Mouse (Mus musculus) bone marrow macrophage, adult 2 months (primary cell): ENCODE measurements around the gene Usp3. TPM values are rescaled to one million over a fixed set of nuclear protein-coding genes. Genes with fewer than 3 reads are reported as not detected.

Experiments used
- H3K27ac ChIP-seq: 2 replicates; pipeline ENCODE4 v1.5.1; 2012; ENCODE audit warnings: low read depth, low read length; ENCODE audit not compliant: insufficient read depth
- H3K4me1 ChIP-seq: 2 replicates; pipeline ENCODE4 v1.6.1; 2012; ENCODE audit warnings: low read length; ENCODE audit not compliant: control insufficient read depth, insufficient read depth
- H3K4me3 ChIP-seq: 2 replicates; pipeline ENCODE4 v1.5.1; 2012; ENCODE audit warnings: mild to moderate bottlenecking, low read length, moderate library complexity; ENCODE audit not compliant: insufficient read depth
- CTCF ChIP-seq: IDR thresholded peaks from 2 replicates; pipeline ENCODE4 v1.5.1; 2012; ENCODE audit warnings: low read depth, mild to moderate bottlenecking, low read length, moderate library complexity
- POLR2A ChIP-seq: IDR thresholded peaks from 2 replicates; pipeline ENCODE4 v1.6.1; 2012; ENCODE audit warnings: mild to moderate bottlenecking, low read depth, low read length, borderline replicate concordance
- polyA plus RNA-seq: library from polyadenylated mRNA; stranded (reverse); fragments of >200 nt; gene quantifications from 2 replicates; pipeline ENCODE4 v1.2.4, GENCODE M21; 2012; ENCODE audit not compliant: missing spikeins, insufficient read depth, insufficient read length

Usp3 gene
- polyA plus RNA-seq, 1 experiment: 64.4 TPM

DNA sequence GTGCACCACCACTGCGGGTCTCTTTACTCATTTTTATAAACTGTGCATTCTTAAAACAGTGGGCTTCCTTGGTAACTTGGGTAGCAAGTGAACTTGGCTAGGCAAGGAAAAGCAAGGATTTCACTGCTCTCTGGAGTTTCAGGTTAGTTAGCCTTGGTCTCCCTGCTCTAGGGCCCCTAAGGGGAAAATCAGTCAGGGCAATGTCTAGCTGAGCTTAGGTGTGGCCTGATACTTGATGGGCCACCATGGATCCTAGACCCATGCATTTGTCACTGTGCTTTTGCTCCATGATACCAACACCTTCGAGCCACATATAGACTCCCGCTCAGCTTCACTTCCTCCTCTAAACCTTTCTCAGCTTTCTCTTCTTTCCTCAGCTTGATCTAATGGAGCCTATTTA is 71.3 kb downstream of the Usp3 start:
- Histone ChIP-seq H3K4me1 (peaks cover 47% of the 10 kb centered on the region), H3K27ac (no peak overlapping the region), H3K4me3 (no peak overlapping the region)
- TF ChIP-seq CTCF: no peak
- TF ChIP-seq POLR2A: no peak

DNA sequence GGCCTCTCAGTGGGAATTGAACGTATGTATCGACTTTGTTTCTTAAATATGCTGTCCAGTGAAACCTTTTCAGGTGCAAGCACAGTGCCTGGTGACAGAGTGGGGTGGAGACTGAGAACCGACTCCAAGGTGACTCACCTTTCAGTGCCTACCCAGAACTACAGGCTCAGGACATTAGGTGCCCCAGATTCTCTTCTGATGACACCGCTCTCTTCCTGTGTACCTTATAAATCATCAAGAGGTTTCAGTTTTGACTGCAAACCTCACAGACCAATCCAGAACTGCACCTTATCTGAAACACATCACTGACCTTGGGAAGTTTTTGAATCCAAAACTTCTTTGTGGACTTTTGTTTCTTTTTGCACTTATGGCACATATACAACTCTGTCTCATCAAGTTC is 72.6 kb downstream of the Usp3 start:
- no peak overlapping the region for H3K27ac ChIP-seq
- no peak overlapping the region for H3K4me3 ChIP-seq
- TF ChIP-seq CTCF (no peak), POLR2A (no peak)
- H3K4me1 ChIP-seq: peaks cover 48% of the 10 kb centered on the region

DNA sequence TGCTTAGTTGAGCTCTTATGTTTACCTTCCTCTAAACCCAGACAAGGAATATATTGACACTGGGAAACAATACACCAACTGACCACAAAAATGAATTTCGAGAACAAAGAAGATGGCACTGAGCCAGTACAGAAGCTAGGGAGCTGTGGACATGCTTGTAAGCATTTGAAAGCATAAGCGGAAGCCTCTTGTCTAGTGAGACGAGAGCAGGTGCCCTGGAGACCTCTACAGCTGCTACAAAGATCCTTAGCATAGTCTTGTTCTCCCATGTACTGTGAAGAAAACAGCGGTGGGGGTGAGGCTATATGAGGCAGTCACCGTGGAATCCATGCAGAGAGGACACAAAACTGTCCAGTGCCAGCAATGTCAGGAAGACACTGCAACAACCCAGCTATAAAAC is 74.0 kb downstream of the Usp3 start:
- Histone ChIP-seq H3K27ac (peak overlapping the region; percentile 48), H3K4me1 (peaks cover 52% of the 10 kb centered on the region), H3K4me3 (no peak overlapping the region)
- TF ChIP-seq POLR2A (no peak), CTCF (no peak)

DNA sequence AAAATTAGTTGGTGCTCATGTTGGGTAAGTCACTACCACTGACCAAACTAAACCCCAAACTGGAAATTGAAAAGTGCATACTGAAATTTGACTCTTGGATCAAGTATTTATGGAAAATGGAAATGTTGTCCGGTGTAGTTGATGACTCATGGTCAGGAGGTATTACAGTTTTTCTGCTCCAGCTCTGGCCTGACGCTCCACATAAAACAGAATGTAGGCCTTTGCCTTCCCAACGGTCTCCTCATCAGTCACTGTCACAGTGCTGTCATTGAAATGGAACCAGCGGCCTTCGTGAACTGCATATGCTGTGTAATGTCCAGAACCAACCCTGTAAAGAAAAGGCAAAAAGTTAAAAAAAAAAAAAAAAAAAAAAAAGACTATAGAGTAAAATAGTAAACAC is 74.7 kb downstream of the Usp3 start:
- peak overlapping the region; percentile 56 for H3K27ac ChIP-seq
- peaks cover 52% of the 10 kb centered on the region for H3K4me1 ChIP-seq
- TF ChIP-seq CTCF (no peak), POLR2A (no peak)
- no peak overlapping the region for H3K4me3 ChIP-seq

DNA sequence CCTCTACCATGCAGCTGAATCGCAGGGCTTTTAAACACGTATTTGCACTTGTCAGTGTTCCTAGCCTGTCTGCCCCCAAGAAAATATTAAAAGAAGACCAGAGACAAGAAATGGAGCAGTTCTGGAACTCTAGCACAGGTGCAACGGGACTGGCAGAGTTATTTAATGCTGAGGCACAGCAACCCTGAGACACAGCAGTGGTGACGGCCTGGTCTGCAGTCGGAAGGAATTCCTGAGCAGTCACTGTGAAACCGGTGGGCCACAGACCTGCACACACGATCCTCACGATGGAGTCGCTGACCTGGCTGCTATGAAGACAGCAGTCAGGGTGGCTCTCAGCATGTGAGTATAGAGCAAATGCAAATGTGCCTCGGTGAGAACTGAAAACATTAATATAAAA is 75.2 kb downstream of the Usp3 start:
- H3K4me3 ChIP-seq: no peak overlapping the region
- peaks cover 56% of the 10 kb centered on the region for H3K4me1 ChIP-seq
- H3K27ac ChIP-seq: peak overlapping the region; percentile 5
- TF ChIP-seq POLR2A: no peak
- no peak for TF ChIP-seq CTCF

DNA sequence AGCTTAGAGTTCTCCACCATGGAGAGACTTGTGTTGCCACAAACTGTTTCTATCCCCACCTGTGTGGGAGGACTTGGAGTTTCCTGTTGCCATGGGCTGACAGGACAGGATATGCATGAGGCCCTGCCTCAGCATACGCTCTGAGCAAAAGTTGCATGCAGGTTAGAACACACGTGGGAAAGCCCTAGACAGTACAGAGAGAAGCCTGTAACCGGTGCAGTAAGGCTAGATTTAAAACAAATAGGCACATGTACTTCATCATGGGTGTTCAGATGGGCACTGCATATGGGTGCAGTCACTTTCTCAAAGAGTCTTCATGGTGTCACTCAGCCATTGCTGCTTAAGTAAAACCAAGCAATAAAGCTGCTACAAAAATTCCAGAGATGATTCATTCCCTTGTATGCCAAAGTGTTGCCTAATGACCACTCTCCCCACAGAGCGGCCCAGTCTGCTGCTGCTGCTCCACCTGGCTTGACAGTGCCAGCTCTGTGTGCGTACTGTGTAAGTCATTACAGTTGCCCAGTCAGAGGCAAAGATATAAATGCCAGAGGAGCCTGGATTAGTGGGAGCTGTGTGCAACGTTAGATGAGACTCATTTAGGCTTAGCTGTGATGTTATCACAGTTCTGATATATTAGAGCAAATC is 76.5 kb downstream of the Usp3 start:
- TF ChIP-seq CTCF (no peak), POLR2A (no peak)
- Histone ChIP-seq H3K4me1 (peaks cover 58% of the 10 kb centered on the region), H3K4me3 (no peak overlapping the region)

DNA sequence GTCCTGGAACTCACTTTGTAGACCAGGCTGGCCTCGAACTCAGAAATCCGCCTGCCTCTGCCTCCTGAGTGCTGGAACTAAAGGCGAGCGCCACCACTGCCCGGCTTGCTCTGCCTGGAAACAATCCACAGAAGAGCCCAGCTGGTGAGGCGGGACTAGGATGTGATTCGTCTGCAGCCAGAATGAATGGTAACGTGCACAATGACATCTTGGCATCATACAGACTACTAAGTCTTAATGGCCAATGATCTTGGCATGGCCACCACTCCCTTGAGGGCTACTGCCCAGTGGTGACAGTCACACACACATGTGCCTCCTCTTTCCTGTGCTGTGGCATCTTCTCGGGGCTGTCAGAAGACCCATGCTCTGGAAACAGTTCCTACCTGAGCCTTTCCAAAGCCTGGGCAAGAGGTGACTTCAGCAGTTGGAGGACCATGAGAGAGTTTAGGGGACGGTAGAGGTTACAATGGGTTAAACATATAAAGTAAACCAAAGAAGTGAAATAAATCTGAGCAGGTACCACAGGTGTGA is 77.2 kb downstream of the Usp3 start:
- H3K4me3 ChIP-seq: no peak overlapping the region
- H3K27ac ChIP-seq: no peak overlapping the region
- no peak for TF ChIP-seq POLR2A
- TF ChIP-seq CTCF: no peak
- H3K4me1 ChIP-seq: peaks cover 61% of the 10 kb centered on the region

More for the DNA sequence above, 76.5 kb downstream of the Usp3 start:
- peak overlapping the region; percentile 48 for H3K27ac ChIP-seq

DNA sequence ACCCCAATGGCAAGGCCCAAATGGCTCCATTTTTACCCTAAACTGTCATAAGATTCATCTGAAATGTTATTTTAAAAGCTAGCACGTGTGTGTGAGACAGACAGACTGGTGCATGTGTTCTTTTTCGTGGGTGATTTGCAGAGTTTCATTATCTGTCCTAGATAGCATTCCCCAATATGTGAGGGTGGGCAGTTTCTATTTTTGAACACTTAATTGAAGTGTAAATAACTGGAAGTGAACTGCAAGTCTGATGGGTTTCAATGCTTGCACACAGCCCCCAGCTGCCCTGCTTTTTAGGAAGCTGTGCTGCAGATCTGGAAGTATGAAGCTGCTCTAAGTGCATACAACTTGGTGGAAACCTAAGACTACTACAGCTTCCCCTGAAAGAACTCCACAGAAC is 77.8 kb downstream of the Usp3 start:
- H3K4me1 ChIP-seq: peaks cover 67% of the 10 kb centered on the region
- no peak for TF ChIP-seq CTCF
- TF ChIP-seq POLR2A: no peak

DNA sequence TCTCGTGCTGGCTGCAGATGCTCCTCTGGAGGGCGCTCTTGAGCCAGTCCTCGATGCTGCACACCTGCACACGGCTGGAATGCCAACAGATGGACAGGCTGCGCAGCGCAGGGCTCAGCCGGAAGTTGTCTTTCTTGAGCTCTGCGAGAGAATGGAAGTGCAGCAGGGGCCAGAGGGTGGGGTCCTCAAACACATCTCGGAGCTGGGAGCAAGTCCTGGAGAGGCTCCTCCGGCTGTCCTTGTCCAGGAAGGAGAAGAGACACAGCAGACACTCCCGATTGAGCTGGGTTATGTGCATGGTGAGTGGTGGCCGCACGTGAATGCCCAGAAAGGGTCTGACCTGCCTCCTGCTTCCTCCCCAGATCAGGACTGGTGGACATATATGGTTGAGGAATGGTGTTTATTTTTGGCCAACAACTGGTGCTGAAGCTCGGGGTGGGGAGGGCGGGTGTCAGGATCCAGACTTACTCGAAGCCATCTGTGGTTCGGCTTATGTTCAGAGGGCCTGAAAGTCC is 78.6 kb downstream of the Usp3 start, which contains the start of gene Fbxl22:
TSS of gene Fbxl22 (minus strand) at position 338 of the 515 bp plus-strand sequence.
- Histone ChIP-seq H3K4me3 (no peak within 1 kb of the TSS), H3K27ac (no peak within 1 kb of the TSS), H3K4me1 (peaks cover 59% of the 10 kb centered on the region)
- TF ChIP-seq CTCF (no peak), POLR2A (no peak)

More for the DNA sequence above, 77.8 kb downstream of the Usp3 start:
- no peak overlapping the region for H3K27ac ChIP-seq
- H3K4me3 ChIP-seq: no peak overlapping the region

DNA sequence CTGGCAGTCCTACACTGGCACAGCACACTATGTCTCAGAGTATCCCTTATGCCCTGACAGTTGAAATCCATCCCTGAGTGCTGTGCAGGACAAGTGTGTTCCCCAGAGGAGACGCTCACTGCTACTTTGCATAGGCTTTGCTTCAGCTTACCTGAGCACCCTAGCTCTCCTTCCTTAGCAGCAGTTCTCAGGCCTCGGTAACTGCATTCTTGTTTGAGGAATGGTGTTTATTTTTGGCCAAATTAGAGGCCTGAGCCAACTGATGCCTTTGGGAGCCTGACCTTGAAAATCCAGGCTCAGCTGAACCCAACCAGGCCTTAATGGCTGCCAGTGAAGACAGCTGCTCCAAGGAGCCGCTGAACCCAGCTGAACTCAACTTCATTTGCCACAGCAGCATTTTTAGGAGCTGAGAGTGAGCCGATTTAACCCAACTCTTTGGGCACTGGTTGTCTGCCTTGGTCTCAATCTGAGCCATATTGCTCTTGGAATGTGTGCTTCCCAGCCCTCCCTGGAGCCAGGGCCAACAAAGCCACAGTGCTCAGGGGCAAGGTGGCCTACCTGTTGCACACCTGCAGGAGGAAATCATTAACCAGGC is 79.2 kb downstream of the Usp3 start:
- Histone ChIP-seq H3K4me3 (no peak overlapping the region), H3K4me1 (peaks cover 54% of the 10 kb centered on the region), H3K27ac (no peak overlapping the region)
- TF ChIP-seq CTCF (no peak), POLR2A (no peak)
